In genomic region chr4:130645426-130645825, GRCm38 (mm10) we compare ENCODE assay signal across 23 mouse cellular contexts. TPM values are rescaled to one million over a fixed set of nuclear protein-coding genes. Genes with fewer than 3 reads are reported as not detected.
A peak's percentile ranks its signal among the peaks of the same experiment; 100 is the strongest.
DNase-seq lines count a peak whose midpoint lies in the region; ATAC-seq and TF ChIP-seq lines count a peak whose summit lies in the region.
"Had no signal": no experiment of that assay in that cellular context is flagged by ENCODE, and none has a peak within 500 bp of the region (broad histone marks: within the 10 kb centered on the region; RNA-seq: fewer than 3 reads in every experiment).

No protein-coding gene starts in this region.

- H3K27me3 ChIP-seq in liver, adult 2 months (ENCODE audit: control insufficient read depth, insufficient read depth, low read length), result no peaks in the 10 kb centered on the region
- H3K27me3 ChIP-seq in liver, postnatal 0 days (ENCODE audit: insufficient read depth, low read length), result no peaks in the 10 kb centered on the region
- H3K27me3 ChIP-seq in hindbrain, embryonic 10.5 days (ENCODE audit: insufficient read depth, poor library complexity, severe bottlenecking), result 0 out of 2 replicates have a peak, but pooled peaks cover 3% of the 10 kb centered on the region
- H3K27me3 ChIP-seq: embryonic facial prominence, embryonic 13.5 days; forebrain, embryonic 12.5 days; heart, embryonic 15.5 days; hindbrain, embryonic 12.5 days; Patski had no signal

- no peaks in the 10 kb centered on the region for H3K36me3 ChIP-seq in liver, adult 2 months (ENCODE audit: control insufficient read depth, insufficient read depth, low read length)
- H3K36me3 ChIP-seq in liver, postnatal 0 days (replicated peaks; ENCODE audit: insufficient read depth, low read length), result no peaks in the 10 kb centered on the region
- no peaks in the 10 kb centered on the region for H3K36me3 ChIP-seq in hindbrain, embryonic 10.5 days
- H3K36me3 ChIP-seq: embryonic facial prominence, embryonic 13.5 days; forebrain, embryonic 12.5 days; heart, embryonic 15.5 days; hindbrain, embryonic 12.5 days had no signal

- no peak for ATAC-seq in liver, postnatal 0 days
- ATAC-seq: activated CD4-positive, CD25-positive, alpha-beta regulatory T cell, adult 4 months; hindbrain, embryonic 16.5 days; inflammation-experienced regulatory T-cells, adult 6 months; intestine, postnatal 0 days; Patski had no signal

- H3K9ac ChIP-seq in liver, adult 2 months (ENCODE audit: low read depth, low read length), result no peak overlapping the region
- H3K9ac ChIP-seq in liver, postnatal 0 days (replicated peaks), result no peak overlapping the region
- H3K9ac ChIP-seq: embryonic facial prominence, embryonic 13.5 days; forebrain, embryonic 12.5 days; heart, embryonic 15.5 days; hindbrain, embryonic 12.5 days had no signal

- H3K4me3 ChIP-seq in liver, adult 2 months (ENCODE audit: insufficient read depth, low read depth, low read length), result no peak overlapping the region
- H3K4me3 ChIP-seq in liver, postnatal 0 days (ENCODE audit: low read depth, low read length), result no peak overlapping the region
- no peak overlapping the region for H3K4me3 ChIP-seq in hindbrain, embryonic 10.5 days
- H3K4me3 ChIP-seq: embryonic facial prominence, embryonic 13.5 days; forebrain, embryonic 12.5 days; heart, embryonic 15.5 days; hindbrain, embryonic 12.5 days had no signal

- no peaks in the 10 kb centered on the region for H3K79me2 ChIP-seq in liver, adult 2 months (ENCODE audit: control insufficient read depth, insufficient read depth, low read length)

- peaks cover 6% of the 10 kb centered on the region for H3K4me1 ChIP-seq in liver, adult 2 months (ENCODE audit: control insufficient read depth, insufficient read depth, low read length)
- 0 out of 2 replicates have a peak, but pooled peaks cover 6% of the 10 kb centered on the region for H3K4me1 ChIP-seq in liver, postnatal 0 days (ENCODE audit: insufficient read depth)
- no peaks in the 10 kb centered on the region for H3K4me1 ChIP-seq in hindbrain, embryonic 10.5 days (replicated peaks)
- H3K4me1 ChIP-seq: embryonic facial prominence, embryonic 13.5 days; forebrain, embryonic 12.5 days; heart, embryonic 15.5 days; hindbrain, embryonic 12.5 days had no signal

- TF ChIP-seq EP300 in liver, postnatal 0 days (IDR thresholded peaks at IDR 0.05; ENCODE audit: low read depth), result no peak

- H3K4me2 ChIP-seq in liver, postnatal 0 days (ENCODE audit: low read depth, low read length), result no peak overlapping the region
- H3K4me2 ChIP-seq: embryonic facial prominence, embryonic 13.5 days; forebrain, embryonic 12.5 days; heart, embryonic 11.5 days; heart, embryonic 15.5 days; hindbrain, embryonic 12.5 days had no signal

- TF ChIP-seq CTCF in liver, adult 2 months (IDR thresholded peaks at IDR 0.05; ENCODE audit: low read depth, low read length), result no peak
- no peak for TF ChIP-seq CTCF in liver, postnatal 0 days (IDR thresholded peaks at IDR 0.05; ENCODE audit: low read depth)

- no peak overlapping the region for H3K27ac ChIP-seq in liver, adult 2 months (replicated peaks; ENCODE audit: insufficient read depth, low read depth, low read length)
- no peak overlapping the region for H3K27ac ChIP-seq in liver, postnatal 0 days (ENCODE audit: low read depth)
- H3K27ac ChIP-seq in hindbrain, embryonic 10.5 days, result no peak overlapping the region
- H3K27ac ChIP-seq: embryonic facial prominence, embryonic 13.5 days; forebrain, embryonic 12.5 days; heart, embryonic 15.5 days; hindbrain, embryonic 12.5 days had no signal

- WGBS in liver, adult 2 months, result 74% methylated on average over 1 of the region's 1 CpGs
- 76% methylated on average over 1 of the region's 1 CpGs for WGBS in liver, postnatal 0 days (ENCODE audit: insufficient replicate concordance)
- 76% methylated on average over 1 of the region's 1 CpGs for WGBS in hindbrain, embryonic 10.5 days

- H3K9me3 ChIP-seq in liver, postnatal 0 days (ENCODE audit: low read length), result no peaks in the 10 kb centered on the region
- no peaks in the 10 kb centered on the region for H3K9me3 ChIP-seq in hindbrain, embryonic 10.5 days
- H3K9me3 ChIP-seq: embryonic facial prominence, embryonic 13.5 days; forebrain, embryonic 12.5 days; heart, embryonic 15.5 days; hindbrain, embryonic 12.5 days had no signal

- TF ChIP-seq POLR2A in liver, adult 2 months (IDR thresholded peaks at IDR 0.05; ENCODE audit: extremely low read depth, insufficient read depth, low read length), result no peak

- DNase-seq in liver, adult 2 months (ENCODE audit: extremely low read depth, low read depth, low spot score), result peak; percentile 53
- no peak for DNase-seq in liver, postnatal 0 days
- peak; percentile 81 for DNase-seq in brain, adult 2 months (ENCODE audit: low read depth, low spot score)
- peak; percentile 25 for DNase-seq in cerebellum, adult 8-10 months
- peak; percentile 45 to 57 for DNase-seq in cerebellum, postnatal 36 days
- DNase-seq in frontal cortex, postnatal 14 days (ENCODE audit: low spot score in 2 of 2), result no peak
- DNase-seq in frontal cortex, postnatal 36 days (ENCODE audit: low spot score in 2 of 2), result no peak
- no peak for DNase-seq in hindbrain, embryonic 10.5 days (ENCODE audit: low spot score)
- DNase-seq: adrenal gland, postnatal 14 days; gastrocnemius, postnatal 10 days; heart, adult 18-20 months; heart, postnatal 14 days; kidney, adult 8-10 months had no signal

RNA-seq across cellular contexts. Expression of gene Pum1, which starts 17.7 kb away (rescaled TPM):
- total RNA-seq in liver, adult 2 months (2014; rRNA removed), result 25.4 and 33.1 TPM in 2 replicates
- polyA plus RNA-seq in liver, adult 2 months (2012; rRNA removed), result 26.3 and 30.3 TPM in 2 replicates
- polyA plus RNA-seq in liver, postnatal 0 days (2015; fragmentation: Nextera tagmentation; extraction: Ambion mirVana), result 14.8 and 16.7 TPM in 2 replicates
- 103 and 118 TPM in 2 replicates for polyA plus RNA-seq in hindbrain, embryonic 10.5 days (2016; fragmentation: Nextera tagmentation; extraction: Ambion mirVana)

Comparison
In these comparisons a context has a peak if more than half of its experiments do, and no peak if none do; other contexts are left out.
1. DNase-seq: peak in liver, adult 2 months (single experiment), brain, adult 2 months (single experiment), cerebellum, adult 8-10 months (single experiment) and cerebellum, postnatal 36 days (2 of 2); none in liver, postnatal 0 days (single experiment), frontal cortex, postnatal 14 days (0 of 2), frontal cortex, postnatal 36 days (0 of 2) and hindbrain, embryonic 10.5 days (single experiment).